Mouse (Mus musculus) heart, embryonic 14.5 days (tissue): ENCODE results near the gene Ak4. TPM values are rescaled to one million over a fixed set of nuclear protein-coding genes. Genes with fewer than 3 reads are reported as not detected.

Source experiments
- ATAC-seq: fragments of 200-750 bp; cut with Nextera tagmentation; 2 replicates; pipeline ENCODE4 v1.8.0; 2017; ENCODE audit warnings: low read depth, moderate TSS enrichment; ENCODE audit not compliant: insufficient number of reproducible peaks, insufficient read depth, low FRiP score
- H3K27ac ChIP-seq, 2 experiments: fragments of 200-500 bp in 1 of 2; fragments of 300-500 bp in 1 of 2; sonication (generic) in 1 of 2; replicated peaks in 1 of 2; 2 replicates each; pipeline ENCODE4 v1.5.1; 2012 to 2014; ENCODE audit warnings: low read depth in 2 of 2, low read length in 2 of 2, control low read depth in 1 of 2, mild to moderate bottlenecking in 1 of 2, mixed read lengths in 1 of 2; ENCODE audit not compliant: control insufficient read depth in 1 of 2, insufficient read depth in 1 of 2
- H3K27me3 ChIP-seq: fragments of 300-500 bp; sonication (generic); 2 replicates; pipeline ENCODE4 v1.6.1; 2014; ENCODE audit warnings: mild to moderate bottlenecking, low read length, control low read depth; ENCODE audit not compliant: control insufficient read depth, insufficient read depth
- H3K36me3 ChIP-seq: fragments of 300-500 bp; sonication (generic); 2 replicates; pipeline ENCODE4 v1.6.1; 2014; ENCODE audit warnings: mild to moderate bottlenecking, control low read depth, low read length, mixed read lengths; ENCODE audit not compliant: control insufficient read depth, insufficient read depth
- H3K4me1 ChIP-seq, 2 experiments: fragments of 200-500 bp in 1 of 2; fragments of 300-500 bp in 1 of 2; sonication (generic) in 1 of 2; 2 replicates each; pipeline ENCODE4 v1.6.1; 2012 to 2014; ENCODE audit warnings: low read length in 2 of 2, control low read depth in 1 of 2, mixed read lengths in 1 of 2; ENCODE audit not compliant: control insufficient read depth in 2 of 2, insufficient read depth in 2 of 2
- H3K4me2 ChIP-seq: fragments of 300-500 bp; sonication (generic); 2 replicates; pipeline ENCODE4 v1.6.1; 2014; ENCODE audit warnings: mild to moderate bottlenecking, low read length
- H3K4me3 ChIP-seq, 2 experiments: fragments of 200-500 bp in 1 of 2; fragments of 300-500 bp in 1 of 2; sonication (generic) in 1 of 2; 2 replicates each; pipeline ENCODE4 v1.5.1; 2012 to 2014; ENCODE audit warnings: low read length in 2 of 2, mild to moderate bottlenecking in 2 of 2, control low read depth in 1 of 2, low read depth in 1 of 2, moderate library complexity in 1 of 2; ENCODE audit not compliant: control insufficient read depth in 1 of 2, insufficient read depth in 1 of 2
- H3K9ac ChIP-seq: fragments of 300-500 bp; sonication (generic); 2 replicates; pipeline ENCODE4 v1.6.1; 2014; ENCODE audit warnings: mild to moderate bottlenecking, low read length
- H3K9me3 ChIP-seq: fragments of 300-500 bp; sonication (generic); 2 replicates; pipeline ENCODE4 v1.6.1; 2016; ENCODE audit warnings: low read length, control low read depth; ENCODE audit not compliant: control insufficient read depth
- WGBS: fragments of 180-500 bp; shearing (Covaris S2); extraction: QIAGEN DNeasy Blood & Tissue Kit; methylation state at CpG from one replicate; pipeline ENCODE4 v1.1.7; 2014; 5-methylcytosine and 5-hydroxymethylcytosine counted together
- polyA plus RNA-seq: library from polyadenylated mRNA; unstranded; fragments of >200 nt; fragmentation: Nextera tagmentation; extraction: Ambion mirVana; gene quantifications from 2 replicates; pipeline ENCODE4 v1.2.1, GENCODE M21; 2014

The Ak4 gene
- polyA plus RNA-seq, 1 experiment from 2014 or later = 8.3 TPM

DNA sequence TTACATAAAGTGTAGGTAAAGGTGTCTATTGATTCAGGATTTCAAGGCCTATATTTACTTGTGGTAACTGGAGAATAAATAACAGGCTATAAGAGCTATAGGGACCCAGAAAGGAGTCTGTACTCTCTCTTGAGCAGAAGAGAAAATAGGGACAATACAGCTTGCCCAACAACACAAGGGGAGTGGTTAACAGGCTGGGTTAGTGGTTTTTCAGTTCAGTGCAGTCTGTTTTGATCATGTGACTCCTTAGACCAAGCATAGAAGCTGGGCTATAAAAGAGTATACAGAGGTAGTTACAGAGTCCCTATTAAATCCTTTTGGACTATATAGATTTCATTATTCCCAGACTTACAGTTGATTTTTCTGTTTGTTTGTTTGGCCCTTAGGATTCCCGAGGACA lies 41.0 kb downstream of the Ak4 start:
- H3K27ac ChIP-seq = no peak overlapping the region
- no peak overlapping the region for H3K4me3 ChIP-seq
- peaks cover 41% of the 10 kb centered on the region for H3K36me3 ChIP-seq
- WGBS = 69% methylated on average over 1 of the region's 1 CpGs
- no peaks in the 10 kb centered on the region for H3K27me3 ChIP-seq
- no peak overlapping the region for H3K4me2 ChIP-seq
- H3K9me3 ChIP-seq = no peaks in the 10 kb centered on the region
- peaks cover 0 to 10% of the 10 kb centered on the region in 2 experiments; a peak in 2 of 4 replicates for H3K4me1 ChIP-seq
- no peak overlapping the region for H3K9ac ChIP-seq
- ATAC-seq = no peak

- Histone ChIP-seq H3K36me3 (peaks cover 53% of the 10 kb centered on the region), H3K9me3 (no peaks in the 10 kb centered on the region), H3K9ac (no peak overlapping the region), H3K27ac (no peak overlapping the region), H3K4me3 (no peak overlapping the region), H3K4me2 (no peak overlapping the region), H3K4me1 (peaks cover 4 to 5% of the 10 kb centered on the region in 2 experiments; a peak in 2 of 4 replicates), H3K27me3 (no peaks in the 10 kb centered on the region)
- ATAC-seq = no peak
- 80% methylated on average over 2 of the region's 2 CpGs for WGBS
Measured at GRCm38 (mm10) chr4:101462065-101462464, 43.0 kb downstream of the Ak4 start.

- peaks cover 0 to 4% of the 10 kb centered on the region in 2 experiments; a peak in 1 of 4 replicates for H3K4me1 ChIP-seq
- ATAC-seq = no peak
- no peaks in the 10 kb centered on the region for H3K9me3 ChIP-seq
- H3K4me3 ChIP-seq = no peak overlapping the region
- H3K4me2 ChIP-seq = no peak overlapping the region
- WGBS = 87% methylated on average over 3 of the region's 3 CpGs
- no peak overlapping the region for H3K9ac ChIP-seq
- no peak overlapping the region for H3K27ac ChIP-seq
- H3K27me3 ChIP-seq = no peaks in the 10 kb centered on the region
- peaks cover 42% of the 10 kb centered on the region for H3K36me3 ChIP-seq
Measured at GRCm38 (mm10) chr4:101466264-101466663, 47.2 kb downstream of the Ak4 start.

- no peak overlapping the region for H3K4me3 ChIP-seq
- H3K9me3 ChIP-seq = no peaks in the 10 kb centered on the region
- no peak overlapping the region for H3K27ac ChIP-seq
- whole genome bisulfite sequencing = 68% methylated on average over 5 of the region's 5 CpGs
- ATAC-seq = no peak
- H3K9ac ChIP-seq = no peak overlapping the region
- no peaks in the 10 kb centered on the region for H3K27me3 ChIP-seq
- no peak overlapping the region for H3K4me2 ChIP-seq
- peaks cover 0 to 4% of the 10 kb centered on the region in 2 experiments; a peak in 2 of 4 replicates for H3K4me1 ChIP-seq
- H3K36me3 ChIP-seq = peaks cover 24% of the 10 kb centered on the region
Measured at GRCm38 (mm10) chr4:101469242-101469641, 50.2 kb downstream of the Ak4 start.

DNA sequence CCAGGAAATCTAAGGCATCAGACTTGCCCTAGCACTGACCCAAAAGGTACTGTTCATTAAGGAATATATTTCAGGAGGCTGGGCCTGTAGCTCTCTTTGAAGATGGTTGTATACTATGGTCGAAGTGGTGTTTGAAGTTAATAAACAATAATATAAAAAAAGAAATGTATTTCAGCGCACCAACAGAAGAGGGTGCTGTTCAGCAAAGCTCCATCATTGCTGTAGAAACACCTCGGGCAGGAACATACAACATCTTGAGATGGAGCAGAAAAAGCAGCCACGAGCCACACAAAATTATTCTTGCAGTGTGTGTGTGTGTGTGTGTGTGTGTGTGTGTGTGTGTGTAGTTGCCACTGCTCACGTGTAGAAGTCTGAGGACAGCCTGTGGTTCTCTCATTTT lies 51.5 kb downstream of the Ak4 start:
- Histone ChIP-seq H3K4me1 (peaks cover 0 to 4% of the 10 kb centered on the region in 2 experiments; a peak in 2 of 4 replicates), H3K4me3 (no peak overlapping the region), H3K4me2 (no peak overlapping the region), H3K27me3 (no peaks in the 10 kb centered on the region), H3K9me3 (no peaks in the 10 kb centered on the region), H3K9ac (no peak overlapping the region), H3K36me3 (0 out of 2 replicates have a peak, but pooled peaks cover 12% of the 10 kb centered on the region), H3K27ac (no peak overlapping the region)
- no peak for ATAC-seq
- 55% methylated on average over 5 of the region's 5 CpGs for WGBS

- Histone ChIP-seq H3K4me1 (no peaks in the 10 kb centered on the region; a peak in 1 of 4 replicates), H3K27ac (no peak overlapping the region), H3K4me2 (no peak overlapping the region), H3K27me3 (no peaks in the 10 kb centered on the region), H3K9me3 (no peaks in the 10 kb centered on the region), H3K9ac (no peak overlapping the region), H3K36me3 (no peaks in the 10 kb centered on the region), H3K4me3 (no peak overlapping the region)
- WGBS = 64% methylated on average over 3 of the region's 3 CpGs
- ATAC-seq = no peak
Measured at GRCm38 (mm10) chr4:101472767-101473166, 53.7 kb downstream of the Ak4 start.

GRCm38 (mm10) chr4:101490320-101490917 lies 71.3 kb downstream of the Ak4 start:
- no peaks in the 10 kb centered on the region for H3K9me3 ChIP-seq
- WGBS = 78% methylated on average over 8 of the region's 8 CpGs
- ATAC-seq = no peak

DNA sequence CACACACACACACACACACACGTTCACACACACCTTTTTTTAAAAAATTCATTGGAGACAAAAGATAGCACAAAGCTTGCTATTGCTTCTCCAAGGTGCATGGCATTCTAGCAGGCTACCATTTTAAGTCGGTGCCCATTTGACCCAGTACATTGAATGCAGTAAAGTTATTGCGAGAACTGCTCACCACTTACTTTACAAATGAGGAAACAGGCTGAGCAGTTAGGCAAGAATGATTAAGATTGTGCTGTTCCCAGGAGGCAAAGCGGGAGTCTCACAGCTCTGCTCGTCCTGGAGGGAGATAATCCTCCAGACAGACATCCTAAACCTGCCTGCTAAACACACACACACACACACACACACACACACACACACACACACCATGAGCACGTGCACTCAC lies 72.6 kb downstream of the Ak4 start:
- Histone ChIP-seq H3K4me3 (no peak overlapping the region), H3K4me2 (no peak overlapping the region), H3K27ac (no peak overlapping the region), H3K4me1 (0 out of 4 replicates have a peak, but pooled peaks cover 0 to under 1% of the 10 kb centered on the region in 2 experiments), H3K36me3 (no peaks in the 10 kb centered on the region), H3K9me3 (no peaks in the 10 kb centered on the region), H3K9ac (no peak overlapping the region), H3K27me3 (peaks cover 22% of the 10 kb centered on the region)
- ATAC-seq = no peak
- WGBS = 64% methylated on average over 6 of the region's 6 CpGs

More at GRCm38 (mm10) chr4:101490320-101490917, 71.3 kb downstream of the Ak4 start:
- no peak overlapping the region for H3K4me3 ChIP-seq
- no peaks in the 10 kb centered on the region for H3K4me1 ChIP-seq
- H3K36me3 ChIP-seq = no peaks in the 10 kb centered on the region
- no peak overlapping the region for H3K4me2 ChIP-seq
- no peak overlapping the region for H3K9ac ChIP-seq
- H3K27ac ChIP-seq = no peak overlapping the region
- peaks cover 10% of the 10 kb centered on the region for H3K27me3 ChIP-seq
